Mouse (Mus musculus) heart, adult 9 months (tissue): ENCODE measurements around the gene Dnah12.
A peak's percentile ranks its signal among the peaks of the same experiment; 100 is the strongest.
"Not testable (repeated sequence)": the region's sequence is repeated elsewhere in the genome, so short reads cannot be mapped to it uniquely, and the experiment has no call there.

ENCODE experiments used
- DNase-seq, 2 experiments: peaks; one replicate each; pipeline ENCODE4 v3.0.0; 2022; ENCODE audit warnings: low spot score in 2 of 2

The Dnah12 gene

DNA sequence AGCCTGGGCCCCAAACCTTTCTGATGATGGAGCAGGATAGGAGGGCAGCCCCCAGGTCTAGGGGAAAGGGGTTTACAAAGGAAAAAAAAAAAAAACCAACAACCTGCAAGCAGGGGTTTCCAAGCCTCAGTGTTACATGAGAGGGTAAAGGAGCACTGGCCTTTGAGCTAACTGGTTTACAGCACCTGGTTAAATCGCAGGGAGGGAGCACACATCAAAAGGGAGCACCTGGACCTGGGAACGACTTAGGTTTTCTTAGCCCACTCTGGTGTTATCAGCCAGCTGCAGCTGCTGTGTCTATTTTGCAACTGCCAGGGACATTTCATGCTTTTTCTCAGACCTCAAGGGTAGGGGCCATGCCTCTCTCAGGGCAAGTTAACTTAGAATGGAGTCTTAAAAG lies 26.6 kb downstream of the Dnah12 start:
- DNase-seq, result not testable (repeated sequence)

GRCm38 (mm10) chr14:26724898-26725297 lies 31.8 kb downstream of the Dnah12 start:
- no peak for DNase-seq

- DNase-seq, result peak in 1 of 2 experiments; percentile 36
These were observed 65.5 kb downstream of the Dnah12 start for GRCm38 (mm10) chr14:26758566-26758965.

- DNase-seq, result peak; percentile 5 to 20
These were observed 71.8 kb downstream of the Dnah12 start for GRCm38 (mm10) chr14:26764827-26765226.

DNA sequence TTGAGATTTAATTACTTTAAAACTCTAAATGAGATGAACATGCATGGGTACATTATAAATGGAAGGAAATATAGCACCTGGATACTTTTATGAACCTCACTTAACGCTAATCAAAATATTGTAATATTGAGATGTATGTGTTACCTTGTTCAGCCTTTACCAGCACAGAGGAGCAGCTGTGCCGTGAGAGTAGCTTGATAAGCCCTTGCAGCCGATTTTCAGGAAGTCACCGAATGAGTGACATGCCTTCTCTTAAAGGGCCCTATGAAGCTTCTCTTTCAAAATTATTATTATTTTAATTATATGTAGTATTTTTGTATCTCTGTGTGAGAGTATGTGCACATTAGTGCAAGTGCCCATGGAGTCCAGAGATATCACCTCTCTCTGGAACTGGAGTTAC lies 75.1 kb downstream of the Dnah12 start:
- no peak for DNase-seq

- no peak for DNase-seq
These were observed 80.5 kb downstream of the Dnah12 start for GRCm38 (mm10) chr14:26773536-26773935.

GRCm38 (mm10) chr14:26783731-26784130 lies 90.7 kb downstream of the Dnah12 start:
- no peak for DNase-seq

DNA sequence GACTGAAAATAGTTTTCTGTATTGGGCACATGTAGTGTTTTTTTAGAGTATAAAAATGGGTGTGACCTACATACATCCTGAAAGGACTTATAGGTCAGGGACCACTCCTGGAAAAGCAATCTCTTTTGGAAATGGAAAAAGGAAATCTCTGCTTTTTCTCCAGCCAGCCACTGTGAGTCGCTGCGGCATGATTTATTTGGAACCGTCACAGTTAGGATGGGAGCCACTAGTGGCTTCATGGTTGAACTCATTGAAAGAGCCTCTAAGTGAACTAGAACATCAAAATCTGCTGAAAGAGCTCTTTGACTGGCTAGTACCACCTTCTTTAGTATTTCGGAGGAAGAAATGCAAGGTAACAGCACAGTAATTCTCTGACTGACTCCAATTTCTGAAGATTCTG lies 92.6 kb downstream of the Dnah12 start:
- DNase-seq, result no peak

GRCm38 (mm10) chr14:26794431-26794830 lies 101.4 kb downstream of the Dnah12 start:
- no peak for DNase-seq

GRCm38 (mm10) chr14:26798330-26798729 lies 105.3 kb downstream of the Dnah12 start:
- DNase-seq, result no peak

- no peak for DNase-seq
These were observed 106.2 kb downstream of the Dnah12 start for GRCm38 (mm10) chr14:26799286-26799685.

DNA sequence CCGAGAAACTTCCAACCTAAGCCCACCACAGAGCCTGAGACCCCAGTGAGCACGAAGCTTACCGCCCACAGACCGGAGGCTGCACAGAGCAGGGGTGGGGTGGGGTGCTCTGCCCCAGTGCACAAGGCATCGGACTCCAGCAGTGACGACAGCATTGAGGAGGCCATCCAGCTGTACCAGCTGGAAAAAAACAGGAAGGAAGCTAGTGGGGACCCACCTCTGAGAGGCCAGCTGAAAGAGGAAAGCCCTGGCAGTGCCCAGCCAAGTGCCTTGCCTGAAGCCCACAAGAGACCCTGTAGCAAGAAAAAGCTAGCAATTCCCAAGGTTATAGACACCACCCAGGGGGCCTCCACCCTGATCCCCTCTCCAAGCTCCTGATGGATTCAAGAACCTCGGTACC lies 112.4 kb downstream of the Dnah12 start:
- DNase-seq, result no peak

GRCm38 (mm10) chr14:26812734-26813133 lies 119.7 kb downstream of the Dnah12 start:
- DNase-seq, result no peak

DNA sequence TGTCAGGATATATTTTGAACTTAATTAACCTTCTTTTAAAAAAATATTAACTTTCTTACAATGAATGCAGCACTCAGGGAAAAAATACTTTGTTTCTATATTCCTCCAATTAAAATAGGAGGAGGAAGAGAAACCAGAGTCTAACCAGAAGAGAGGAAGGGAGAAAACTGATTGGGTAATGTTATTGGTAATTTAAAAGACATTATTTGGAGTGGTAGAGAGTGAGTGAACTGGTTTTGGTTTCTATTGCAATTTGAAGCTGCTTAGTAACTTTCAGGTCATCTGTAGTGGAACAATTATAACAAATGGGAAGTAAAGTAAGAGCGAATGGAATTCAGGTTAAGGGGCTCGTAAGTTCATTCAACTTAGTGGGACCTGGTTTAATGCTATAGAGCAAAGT lies 120.8 kb downstream of the Dnah12 start:
- DNase-seq, result no peak

DNA sequence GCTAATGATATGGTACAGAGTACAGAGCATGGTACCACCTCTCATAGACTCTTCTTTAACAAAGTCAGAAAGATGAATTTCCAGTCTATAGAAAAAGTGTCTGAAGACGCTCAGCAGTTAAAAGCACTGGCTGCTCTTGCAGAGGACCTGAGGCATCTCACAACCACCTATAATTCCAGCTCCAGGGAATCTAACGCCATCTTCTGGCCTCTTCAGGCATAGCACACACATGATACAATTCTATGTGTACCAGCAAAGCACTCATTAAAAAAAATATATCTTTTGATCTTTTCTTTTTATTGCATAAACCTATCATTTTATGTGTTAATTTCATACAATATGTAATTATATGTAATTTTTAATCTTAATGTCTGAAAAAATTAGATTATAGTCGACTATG lies 121.8 kb downstream of the Dnah12 start:
- no peak for DNase-seq

GRCm38 (mm10) chr14:26816785-26817184 lies 123.7 kb downstream of the Dnah12 start:
- no peak for DNase-seq

DNA sequence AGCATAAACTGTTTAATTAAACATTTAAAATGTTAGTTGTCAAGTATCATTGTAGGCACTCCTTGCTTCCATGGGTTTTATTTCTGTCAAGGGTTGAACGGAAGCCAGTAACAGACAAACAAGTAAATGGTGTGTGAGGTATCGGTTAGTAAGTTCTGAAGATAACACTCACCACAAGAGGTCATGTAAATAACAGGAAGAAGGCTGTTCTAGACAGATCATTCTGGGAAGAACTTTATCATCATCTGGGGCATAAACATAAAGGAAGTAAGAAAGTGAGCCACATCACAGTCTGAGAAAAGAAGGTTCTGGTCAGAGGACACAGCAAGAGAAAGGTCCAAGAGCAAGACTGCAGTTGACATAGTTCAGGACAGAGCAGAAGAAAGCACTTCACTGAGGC lies 132.9 kb downstream of the Dnah12 start:
- no peak for DNase-seq

DNA sequence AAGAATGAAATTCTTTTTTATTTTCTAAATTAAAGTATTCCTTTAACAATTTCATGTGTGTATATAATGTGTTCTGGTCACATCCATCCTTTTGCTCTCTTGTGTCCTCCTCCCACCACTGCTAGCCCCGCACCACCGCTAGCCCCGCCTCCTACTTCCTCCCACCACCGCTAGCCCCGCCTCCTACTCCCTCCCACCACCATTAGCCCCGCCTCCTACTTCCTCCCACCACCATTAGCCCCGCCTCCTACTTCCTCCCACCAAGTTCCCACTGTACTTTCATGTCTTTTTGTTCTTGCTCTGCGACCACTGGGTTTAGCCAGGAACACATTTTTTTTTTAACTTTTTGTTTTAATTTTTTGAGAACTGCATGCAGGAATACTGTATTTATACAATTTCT lies 160.0 kb downstream of the Dnah12 start:
- DNase-seq, result no peak

DNA sequence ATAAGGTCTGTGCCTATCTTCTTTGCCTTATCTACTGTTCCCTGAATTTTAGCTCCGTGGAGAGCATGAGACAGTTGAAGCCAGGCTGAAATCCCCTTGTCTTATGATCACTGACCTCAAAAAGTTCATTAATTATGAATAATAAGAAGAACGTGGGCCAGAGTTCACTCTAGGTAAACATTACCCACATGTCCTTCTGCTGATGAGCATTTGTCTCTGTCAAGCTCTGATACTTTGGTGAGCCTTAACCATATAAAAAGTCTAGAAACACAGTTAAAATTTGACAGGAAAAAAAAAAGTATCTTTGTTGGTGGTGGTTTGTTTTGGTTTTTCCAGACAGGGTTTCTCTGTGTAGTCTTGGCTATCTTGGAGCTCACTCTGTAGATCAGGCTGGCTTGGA lies 161.0 kb downstream of the Dnah12 start:
- no peak for DNase-seq

DNA sequence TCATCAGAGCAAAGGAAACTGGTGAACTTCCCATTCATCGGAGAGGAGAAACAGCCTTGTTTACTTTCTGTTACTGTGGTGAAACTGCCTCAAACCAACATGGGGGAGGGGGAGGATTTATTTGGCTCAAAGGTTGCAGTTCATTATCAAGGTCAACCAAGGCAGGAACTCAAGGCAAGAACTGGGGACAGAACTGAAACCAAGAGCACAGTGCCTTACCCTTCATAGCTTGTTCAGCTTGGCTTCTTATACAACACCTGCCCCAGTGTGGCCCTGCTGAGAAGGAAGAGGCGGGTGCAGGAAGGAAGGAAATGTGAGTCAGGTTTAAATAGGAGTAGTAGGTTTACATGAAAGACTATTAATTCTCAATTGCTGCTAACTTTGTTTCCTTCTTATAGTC lies 165.3 kb downstream of the Dnah12 start:
- peak; percentile 45 to 56 for DNase-seq

GRCm38 (mm10) chr14:26859024-26859423 lies 165.9 kb downstream of the Dnah12 start:
- peak; percentile 12 to 30 for DNase-seq

GRCm38 (mm10) chr14:26867356-26867755 lies 174.3 kb downstream of the Dnah12 start:
- no peak for DNase-seq

- no peak for DNase-seq
These were observed 175.2 kb downstream of the Dnah12 start for GRCm38 (mm10) chr14:26868299-26868698.

GRCm38 (mm10) chr14:26878756-26879155 lies 185.7 kb downstream of the Dnah12 start:
- no peak for DNase-seq

GRCm38 (mm10) chr14:26879976-26880375 lies 186.9 kb downstream of the Dnah12 start:
- no peak for DNase-seq
